Mouse (Mus musculus): Measurements from ENCODE around the gene Ddx3x.
"Not testable (repeated sequence)": the region's sequence is repeated elsewhere in the genome, so short reads cannot be mapped to it uniquely, and the experiment has no call there.

Gene Ddx3x

DNA sequence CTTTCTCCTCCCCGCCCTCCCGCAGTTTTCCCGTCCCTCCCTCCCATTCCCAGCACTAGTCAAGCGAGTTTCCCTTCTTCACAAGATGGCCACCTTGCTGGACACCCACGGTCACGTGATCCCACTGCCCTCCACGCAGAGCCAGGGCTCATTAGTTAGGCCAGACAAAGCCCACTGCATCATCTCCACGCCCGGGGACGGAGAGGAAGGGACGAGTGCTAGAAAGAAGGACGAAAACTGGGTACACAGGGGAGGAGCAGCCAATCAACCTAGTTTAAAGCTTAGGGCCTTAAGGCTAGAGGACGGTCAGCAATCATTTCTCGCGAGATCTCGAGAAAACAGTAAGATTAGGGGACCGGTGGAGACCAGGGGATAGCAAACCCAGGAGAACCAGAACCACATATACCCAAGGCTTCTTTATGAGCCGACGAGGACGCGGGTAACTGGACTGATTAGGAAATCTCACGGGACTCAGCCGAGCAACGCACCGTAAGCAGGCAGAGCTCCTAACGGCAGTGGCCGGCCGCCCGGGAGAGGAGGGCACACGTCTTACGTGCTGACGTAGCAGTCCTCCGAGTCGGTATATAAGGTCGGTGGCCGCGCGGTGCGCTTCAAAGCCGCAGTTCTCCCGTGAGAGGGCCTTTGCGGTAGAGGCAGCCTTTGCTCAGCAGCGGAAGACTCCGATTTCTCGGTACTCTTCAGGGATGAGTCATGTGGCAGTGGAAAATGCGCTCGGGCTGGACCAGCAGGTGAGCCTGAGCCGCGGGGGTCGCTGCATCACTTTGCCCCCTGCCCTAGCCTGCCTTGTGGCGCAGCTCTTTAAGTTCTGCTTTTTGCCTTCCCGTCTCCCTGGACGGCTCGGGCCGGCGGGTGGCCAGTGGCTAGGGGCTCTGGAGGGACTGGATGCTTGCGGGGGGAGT, at the start of gene Ddx3x:
Ddx3x (plus strand) TSS at position 562 of the 920 bp plus-strand sequence.
- peak; percentile 79 for DNase-seq (ENCODE audit: extremely low spot score, low read depth, low spot score)

DNA sequence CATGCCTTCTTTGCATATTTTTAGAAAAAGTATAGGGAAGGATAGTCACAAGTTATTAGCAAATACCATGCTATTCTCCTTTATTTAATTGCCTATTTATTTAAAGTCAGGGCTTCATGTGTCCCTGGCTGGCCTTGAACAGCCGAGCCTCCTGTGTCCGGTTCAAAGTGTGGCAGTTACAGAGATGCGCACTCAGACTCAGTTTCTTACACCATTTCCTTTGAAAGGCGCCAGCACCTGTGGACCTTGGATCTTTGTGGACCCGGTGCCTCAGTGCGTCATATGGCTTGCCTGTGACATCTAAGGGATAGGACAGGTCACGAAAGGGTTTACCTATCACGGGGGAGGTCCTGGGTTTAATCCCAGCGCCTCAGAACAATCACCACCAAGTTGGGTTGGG, 49.5 kb upstream of the Ddx3x start:
- no peak for DNase-seq (ENCODE audit: extremely low spot score, low read depth, low spot score)

DNA sequence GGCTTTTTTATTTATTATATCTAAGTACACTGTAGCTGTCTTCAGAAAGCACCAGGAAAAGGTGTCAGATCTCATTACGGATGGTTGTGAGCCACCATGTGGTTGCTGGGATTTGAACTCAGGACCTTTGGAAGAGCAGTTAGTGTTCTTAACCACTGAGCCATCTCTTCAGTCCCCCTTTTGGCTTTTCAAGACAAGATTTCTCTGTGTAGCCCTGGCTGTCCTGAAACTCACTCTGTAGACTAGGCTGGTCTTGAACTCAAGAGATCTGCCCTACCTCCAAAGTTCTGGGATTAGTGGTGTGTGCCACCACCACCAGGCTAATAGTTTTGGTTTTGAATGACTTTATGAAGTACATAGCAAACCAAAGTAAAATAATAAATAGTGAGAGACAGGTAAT, 47.9 kb upstream of the Ddx3x start:
- DNase-seq (ENCODE audit: extremely low spot score, low read depth, low spot score) = not testable (repeated sequence)

DNA sequence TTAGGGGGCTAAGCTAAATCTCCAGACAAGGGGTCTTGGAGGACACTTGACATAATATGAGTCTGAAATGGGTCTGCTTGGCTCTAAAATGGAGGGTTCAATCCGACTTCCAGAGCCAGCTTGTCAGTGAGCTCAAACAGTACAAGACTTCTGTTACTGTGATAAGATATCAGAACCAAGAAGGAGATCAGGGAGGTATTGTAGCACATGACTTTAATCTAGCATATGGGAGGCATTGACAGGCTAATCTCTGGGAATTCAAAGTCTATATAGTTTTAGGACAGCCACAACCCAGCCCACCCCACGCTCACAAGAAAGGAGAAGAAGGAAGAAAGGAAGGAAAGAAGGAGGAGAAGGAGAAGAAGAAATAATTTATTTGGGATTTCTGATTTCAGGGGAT, 47.1 kb upstream of the Ddx3x start:
- no peak for DNase-seq (ENCODE audit: extremely low spot score, low read depth, low spot score)

DNA sequence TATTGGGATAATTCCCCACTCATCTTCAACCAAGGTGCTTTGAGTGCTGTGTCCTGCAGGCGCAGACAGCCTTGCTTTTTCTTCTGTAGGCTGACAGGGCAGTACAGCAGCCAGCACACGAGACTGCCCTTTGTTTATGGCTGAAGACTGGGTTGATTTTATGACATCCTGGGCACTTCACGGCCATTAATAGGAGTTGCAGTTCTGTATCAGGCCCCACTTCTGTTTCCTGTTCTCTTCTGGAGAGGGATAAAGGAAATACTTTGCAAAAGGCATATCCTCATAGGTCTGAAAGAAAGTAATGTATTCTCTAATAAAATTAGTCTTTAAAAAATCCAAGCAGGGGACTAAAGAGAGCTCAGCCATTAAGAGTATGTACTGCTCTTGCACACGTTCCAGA, 46.1 kb upstream of the Ddx3x start:
- no peak for DNase-seq (ENCODE audit: extremely low spot score, low read depth, low spot score)

DNA sequence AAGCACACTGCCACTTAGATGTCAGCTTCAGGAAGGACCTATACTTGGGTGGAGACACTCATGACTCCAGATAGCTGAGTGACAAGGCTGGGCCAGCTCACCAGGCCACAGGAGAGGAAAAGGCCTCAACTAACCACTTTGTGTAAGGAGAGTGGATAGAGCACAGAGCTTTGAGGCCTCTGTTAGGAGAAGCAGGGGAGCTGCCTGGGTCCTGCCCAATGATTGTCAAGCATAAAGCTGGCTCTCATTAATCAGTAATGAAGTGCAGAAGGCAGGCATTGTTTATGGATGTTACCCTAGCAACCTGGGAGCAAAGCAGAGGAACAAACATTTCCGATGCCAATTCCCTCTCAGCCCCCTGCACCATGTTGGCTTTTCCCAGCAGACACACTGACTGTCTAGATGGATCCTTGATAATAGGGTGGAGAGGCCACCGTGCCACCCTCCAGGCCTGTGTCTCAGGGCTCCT, 44.6 kb upstream of the Ddx3x start:
- DNase-seq (ENCODE audit: extremely low spot score, low read depth, low spot score) = no peak

DNA sequence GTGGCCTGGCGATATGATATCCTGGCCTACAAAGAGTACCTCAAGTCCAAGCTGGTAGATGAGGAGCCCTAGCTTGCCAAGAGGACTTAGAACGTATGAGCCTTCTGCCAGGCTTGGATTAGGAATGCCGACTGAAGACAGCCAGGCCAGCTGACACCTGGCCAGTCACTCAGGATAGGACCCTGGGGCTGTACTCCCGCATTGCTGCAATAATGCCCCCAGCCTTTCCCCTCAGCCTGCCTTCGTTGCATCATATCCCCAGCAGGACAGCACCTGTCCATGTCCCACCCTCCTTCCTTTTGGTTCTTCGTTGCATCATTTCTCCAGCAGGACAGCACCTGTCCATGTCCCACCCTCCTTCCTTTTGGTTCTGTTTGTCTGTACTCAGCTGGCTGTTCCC, 41.3 kb upstream of the Ddx3x start:
- no peak for DNase-seq (ENCODE audit: extremely low spot score, low read depth, low spot score)

DNA sequence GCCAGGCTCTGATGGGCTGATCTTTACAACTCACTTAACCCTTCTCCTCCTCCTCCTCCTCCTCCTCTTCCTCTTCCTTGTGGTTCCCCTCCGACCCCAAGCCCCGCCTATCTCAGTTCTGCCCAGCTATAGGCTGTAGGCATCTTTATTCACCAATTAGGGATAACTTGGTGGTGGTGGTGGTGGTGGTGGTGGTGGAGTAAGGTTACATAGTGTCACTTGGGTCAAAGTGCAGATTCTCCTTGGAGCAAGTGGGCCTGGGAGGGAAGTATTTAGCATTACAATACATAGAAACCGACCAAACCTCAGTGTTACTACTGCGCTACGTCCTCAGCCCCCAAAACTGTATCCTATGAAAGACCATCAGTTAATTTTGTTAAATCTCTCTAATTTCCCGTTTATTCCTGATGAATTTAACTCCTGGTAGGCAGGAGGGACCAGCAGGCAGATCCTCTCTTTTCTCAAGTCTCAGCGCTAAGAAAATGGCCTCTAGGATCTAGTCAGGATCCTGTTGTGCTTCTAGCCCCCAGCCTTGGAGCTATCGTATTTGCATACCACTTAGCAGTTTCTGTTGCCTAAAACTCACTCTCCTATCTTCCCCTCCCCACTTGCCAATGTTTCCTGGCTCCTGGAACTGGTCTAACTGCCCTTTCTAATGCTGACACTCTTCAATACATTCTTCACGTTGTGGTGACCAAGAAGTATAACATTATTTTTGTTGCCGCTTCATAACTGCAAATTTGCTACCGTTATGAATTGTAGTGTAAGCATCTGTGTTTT, 39.9 kb upstream of the Ddx3x start:
- DNase-seq (ENCODE audit: extremely low spot score, low read depth, low spot score) = no peak

DNA sequence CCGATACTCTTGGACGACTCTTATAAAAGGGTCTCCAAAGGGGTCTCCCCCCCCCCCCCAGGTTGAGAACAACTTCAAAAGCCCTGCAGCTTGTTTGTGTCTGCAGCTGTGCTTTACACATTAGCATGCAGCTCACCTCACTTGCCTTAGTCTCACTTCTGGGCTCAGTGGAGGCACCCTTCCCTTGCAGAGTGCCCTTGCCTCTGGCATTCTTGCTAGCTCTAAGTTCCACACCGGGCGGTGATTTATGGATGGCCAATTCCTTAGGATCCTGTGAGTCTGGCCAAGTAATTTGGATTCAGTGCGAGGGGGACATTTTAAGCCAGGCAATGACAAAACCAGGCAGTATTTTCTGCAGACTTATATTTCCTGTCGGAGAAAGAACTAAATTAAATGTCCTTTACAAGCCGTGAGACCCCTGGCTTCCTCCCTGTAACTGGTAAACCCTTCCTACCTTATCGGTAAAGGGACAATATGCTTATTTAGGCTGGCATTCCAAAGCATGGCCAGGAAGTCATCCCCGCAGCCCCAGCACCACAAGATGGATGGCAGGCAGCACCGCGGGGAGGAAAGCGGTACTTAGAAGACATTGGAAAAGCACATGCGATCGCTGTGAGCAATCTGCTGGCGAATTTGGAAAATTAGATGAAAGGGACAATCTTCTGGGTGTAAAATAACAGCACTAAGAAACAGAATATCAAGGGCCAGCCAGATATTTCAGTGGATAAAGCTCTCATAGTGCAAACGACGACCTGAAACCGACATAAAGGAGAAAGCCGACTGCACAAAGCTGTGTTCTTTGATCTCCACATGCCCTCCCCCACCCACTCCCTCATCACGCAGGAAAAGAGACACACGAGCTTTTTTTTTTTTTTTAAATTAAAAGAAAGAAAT, 39.1 kb upstream of the Ddx3x start:
- no peak for DNase-seq (ENCODE audit: extremely low spot score, low read depth, low spot score)

DNA sequence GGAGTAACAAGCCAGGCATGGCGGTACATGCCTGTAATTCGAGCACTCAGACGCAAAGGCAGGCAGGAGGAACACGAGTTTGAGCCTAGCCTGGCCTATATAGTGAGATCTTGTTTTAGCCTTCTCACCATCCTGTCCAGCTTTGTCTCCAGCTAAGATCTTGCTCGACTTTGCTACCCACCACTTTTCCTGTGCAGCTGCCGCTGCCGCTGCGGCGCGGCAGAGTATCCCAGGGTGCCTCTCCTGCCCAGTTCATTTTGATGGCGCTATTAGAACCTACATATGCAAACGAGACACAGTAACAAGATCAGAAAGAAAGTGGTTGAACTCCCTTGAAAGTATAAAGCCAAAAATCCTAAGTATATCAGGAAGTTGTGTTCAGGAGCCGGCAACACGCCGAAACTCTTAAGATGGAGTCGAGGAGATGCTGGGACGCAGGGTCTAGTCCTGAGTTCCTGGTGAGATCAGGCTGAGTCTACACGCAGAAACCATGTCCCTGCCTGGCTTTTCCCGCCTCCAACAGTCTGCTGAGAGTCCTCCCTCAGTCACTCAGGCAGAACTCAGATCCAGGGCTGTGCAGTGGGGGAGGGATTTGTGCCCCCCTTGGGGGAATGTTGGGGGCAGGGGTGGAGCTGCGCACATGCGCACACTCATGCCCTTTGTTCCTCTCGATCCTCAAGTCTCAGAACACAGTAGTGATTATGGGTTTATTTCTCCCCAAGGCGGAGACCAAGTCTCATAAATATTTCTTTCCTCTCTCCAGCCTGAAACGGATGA, 38.3 kb upstream of the Ddx3x start:
- no peak for DNase-seq (ENCODE audit: extremely low spot score, low read depth, low spot score)

DNA sequence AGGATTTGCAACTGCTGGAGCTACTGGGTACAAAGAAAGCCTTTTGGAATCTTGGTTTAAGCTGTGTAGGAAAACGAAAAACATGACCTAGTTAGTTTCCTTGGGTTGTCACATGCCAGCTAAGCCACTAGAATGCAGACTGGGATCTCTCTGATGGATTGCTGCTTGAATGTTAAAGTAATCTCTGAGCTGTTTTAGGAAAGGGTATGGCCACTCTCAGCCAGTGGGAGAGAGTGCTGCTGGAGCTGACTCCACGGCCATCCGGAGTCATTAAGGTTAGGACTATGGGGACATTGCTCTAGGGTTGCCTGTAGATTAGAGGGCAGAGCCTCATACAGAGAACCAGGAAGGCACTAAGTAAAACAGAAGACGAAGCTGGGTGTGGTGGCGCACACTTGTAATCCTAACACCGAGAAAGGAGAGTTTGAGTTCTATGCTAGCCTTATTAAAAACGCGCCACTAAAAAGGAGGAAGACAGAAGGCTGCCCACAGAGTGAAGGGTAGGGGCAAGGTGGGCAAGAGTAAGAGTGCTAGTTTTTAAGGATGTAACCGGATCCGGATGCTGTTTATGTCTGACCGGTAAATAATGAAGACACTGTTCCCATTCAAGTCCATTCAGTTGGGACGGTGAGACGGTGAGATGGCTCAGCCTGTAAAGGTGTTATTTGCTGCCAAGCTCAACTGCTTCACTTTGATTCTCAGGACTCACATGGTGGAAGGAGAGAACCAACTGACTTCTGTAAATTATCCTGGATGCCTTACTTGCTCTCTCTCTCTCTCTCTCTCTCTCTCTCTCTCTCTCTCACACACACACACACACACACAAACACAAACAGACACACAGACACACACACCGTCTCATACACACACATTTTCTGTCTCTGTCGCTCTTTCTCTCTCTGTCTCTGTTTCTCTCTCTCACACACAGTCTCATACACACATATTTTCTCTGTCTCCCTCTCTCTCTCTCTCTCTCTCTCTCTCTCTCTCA, 37.3 kb upstream of the Ddx3x start:
- no peak for DNase-seq (ENCODE audit: extremely low spot score, low read depth, low spot score)

DNA sequence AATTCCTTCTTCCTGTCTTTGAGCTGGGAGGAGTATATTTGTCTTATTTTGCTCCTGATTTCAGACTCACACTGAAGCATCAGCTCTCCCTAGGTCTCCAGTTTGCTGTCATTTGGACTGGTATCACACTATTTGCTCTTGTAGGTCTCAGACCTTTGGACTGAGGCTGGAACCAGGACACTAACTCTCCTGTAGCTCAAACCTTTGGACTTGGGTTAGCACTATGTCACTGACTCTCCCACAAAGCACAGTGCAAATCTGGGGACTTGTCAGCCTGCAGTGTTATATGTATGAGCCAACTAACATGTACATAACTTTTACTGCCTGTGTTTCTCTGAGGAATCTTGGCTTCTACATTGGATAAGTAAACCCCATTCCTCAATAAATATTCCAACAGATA, 36.2 kb upstream of the Ddx3x start:
- DNase-seq (ENCODE audit: extremely low spot score, low read depth, low spot score) = no peak

DNA sequence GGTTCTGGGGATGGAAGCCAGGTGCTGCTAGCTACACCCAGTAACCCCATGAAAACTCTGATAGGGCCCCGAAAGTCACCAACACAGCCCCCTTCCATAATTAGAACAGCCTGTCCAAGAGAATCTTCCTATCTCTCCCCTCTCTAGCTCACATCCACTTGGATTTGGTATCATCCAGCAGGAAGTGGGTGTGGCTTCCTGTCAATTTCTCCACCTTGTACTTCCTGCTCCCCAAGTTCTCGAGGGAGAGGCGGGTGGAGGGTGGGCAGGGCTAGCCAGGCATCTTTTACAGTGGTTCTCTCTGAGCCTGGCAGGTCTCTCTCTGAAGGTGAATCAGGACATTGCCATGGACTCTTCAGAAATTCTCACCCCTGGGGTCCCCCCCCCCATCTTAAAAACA, 35.7 kb upstream of the Ddx3x start:
- no peak for DNase-seq (ENCODE audit: extremely low spot score, low read depth, low spot score)

DNA sequence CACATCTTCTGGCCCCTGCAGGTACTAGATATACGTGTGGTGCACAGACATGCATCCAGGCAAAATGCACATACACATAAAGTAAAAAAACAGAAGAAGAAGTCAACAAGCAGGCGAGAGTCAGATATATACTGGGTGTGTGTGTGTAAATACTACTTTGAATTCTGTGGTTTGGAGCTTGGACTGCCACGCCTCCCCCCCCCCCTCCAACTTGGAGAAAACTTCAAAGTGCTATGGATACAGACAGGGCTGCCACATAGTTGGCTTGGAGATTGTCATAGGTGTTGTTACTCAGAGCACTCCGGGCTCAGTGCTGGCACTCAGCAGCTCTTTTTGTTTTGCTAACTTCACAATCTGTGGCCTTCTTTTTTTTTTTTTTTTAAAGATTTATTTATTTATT, 29.1 kb upstream of the Ddx3x start:
- DNase-seq (ENCODE audit: extremely low spot score, low read depth, low spot score) = no peak

DNA sequence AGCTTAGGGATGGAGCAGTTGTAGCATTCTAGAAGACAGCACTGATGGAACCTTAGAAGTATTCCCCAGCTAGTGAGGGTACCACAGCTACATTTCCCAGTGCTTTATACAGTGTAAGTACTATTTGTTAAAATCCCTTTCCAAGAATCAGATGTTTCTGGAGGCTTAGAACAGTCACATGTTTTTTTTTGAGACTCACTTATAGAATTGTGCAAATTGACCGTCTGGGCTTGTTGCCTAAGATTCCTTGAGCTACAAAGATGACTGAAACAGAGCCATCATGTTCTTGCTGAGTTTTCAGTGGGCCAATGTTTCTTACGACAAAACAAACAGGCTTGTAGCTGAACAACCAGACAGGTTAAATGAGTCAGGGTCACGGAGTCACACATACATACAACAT, 26.5 kb upstream of the Ddx3x start:
- no peak for DNase-seq (ENCODE audit: extremely low spot score, low read depth, low spot score)

DNA sequence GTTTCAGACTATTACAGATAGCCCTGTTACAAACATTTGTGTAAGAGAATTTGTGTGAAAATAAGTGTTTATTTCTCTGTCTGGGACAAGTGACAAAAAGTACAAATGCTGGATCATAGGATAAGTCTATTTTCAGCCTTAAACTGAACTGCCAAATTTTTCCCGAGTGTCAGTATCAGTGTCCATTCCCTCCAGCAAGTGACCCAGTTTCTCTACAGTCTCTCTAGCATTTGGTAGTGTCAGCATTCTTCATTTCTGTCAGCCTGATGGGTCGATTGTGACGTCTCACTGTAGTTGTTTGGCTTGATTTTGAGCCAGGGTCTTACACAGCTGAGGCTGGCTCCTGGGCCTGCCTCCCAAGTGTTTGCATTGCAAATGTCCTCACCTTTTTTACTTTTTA, 17.4 kb upstream of the Ddx3x start:
- no peak for DNase-seq (ENCODE audit: extremely low spot score, low read depth, low spot score)

DNA sequence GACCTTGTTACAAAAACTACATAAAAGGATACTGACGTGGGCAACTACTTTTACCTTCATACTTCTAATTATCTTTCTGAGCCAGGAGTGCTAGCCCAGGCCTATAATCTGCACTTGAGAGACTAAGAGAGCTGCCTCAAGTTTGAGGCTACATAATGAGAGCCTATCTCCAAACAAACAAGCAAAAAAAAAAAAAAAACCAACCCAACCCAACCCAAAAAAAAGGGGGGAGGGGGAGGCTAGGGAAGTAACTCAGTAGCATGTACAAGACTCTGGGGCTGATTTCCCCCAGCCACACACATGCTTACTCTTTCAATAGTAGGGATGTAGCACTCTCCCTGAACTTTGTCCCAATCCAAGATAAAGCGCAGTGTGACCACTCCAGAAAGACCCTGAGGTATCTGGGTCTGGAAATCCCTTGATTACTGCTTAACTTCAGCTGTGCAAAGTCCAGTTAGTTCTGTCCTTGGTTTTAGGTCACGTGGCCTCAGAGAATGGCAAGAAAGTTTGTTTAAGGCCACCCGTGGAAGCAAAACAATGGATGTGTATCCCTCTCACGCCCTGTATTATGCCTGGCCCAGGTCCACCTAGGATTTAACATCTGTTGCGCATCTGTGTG, 5.1 kb upstream of the Ddx3x start:
- no peak for DNase-seq (ENCODE audit: extremely low spot score, low read depth, low spot score)

DNA sequence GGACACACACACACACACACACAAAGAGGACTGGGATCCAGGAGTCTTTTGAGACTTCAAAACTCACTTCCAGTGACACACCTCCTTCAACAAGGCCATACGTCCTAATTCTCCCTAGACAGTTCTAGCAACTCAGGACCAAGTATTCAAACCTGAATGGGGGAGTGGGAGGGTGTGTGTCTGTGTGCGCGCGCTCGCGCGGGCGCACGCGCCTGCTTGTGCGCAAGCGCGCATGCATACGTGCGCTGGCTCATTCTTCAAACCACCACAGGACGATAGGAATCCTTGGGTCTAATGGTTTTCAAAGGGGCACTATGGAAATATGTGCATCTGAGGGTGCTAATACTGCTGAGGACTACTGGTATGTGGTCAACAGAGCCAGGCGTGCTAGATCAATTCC, 1.8 kb upstream of the Ddx3x start:
- no peak for DNase-seq (ENCODE audit: extremely low spot score, low read depth, low spot score)

DNA sequence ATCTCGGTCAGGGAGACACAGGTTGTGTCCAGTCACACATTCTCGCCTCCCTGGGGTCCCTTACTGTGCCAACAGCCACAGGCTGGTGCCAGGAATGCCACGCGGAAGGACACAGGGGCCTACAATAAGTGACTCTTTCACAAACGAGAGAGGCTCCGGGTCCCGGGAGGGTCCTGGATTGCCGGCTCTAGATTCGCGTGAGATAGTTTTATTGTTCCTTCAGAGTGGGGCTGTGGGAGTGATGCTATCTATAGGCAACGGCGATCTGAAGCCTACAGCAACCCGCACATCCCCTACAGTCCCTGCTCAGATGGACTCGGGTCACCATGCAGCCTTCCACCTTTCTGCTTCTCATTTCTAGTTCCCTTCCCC, 747 bp upstream of the Ddx3x start:
- no peak for DNase-seq (ENCODE audit: extremely low spot score, low read depth, low spot score)
